Mouse (Mus musculus) heart, embryonic 16.5 days (tissue): Measurements from ENCODE around the gene Gm5617. TPM values are rescaled to one million over a fixed set of nuclear protein-coding genes. Genes with fewer than 3 reads are reported as not detected.

ENCODE experiments used
- ATAC-seq: fragments of 200-750 bp; cut with Nextera tagmentation; replicated peaks from 2 replicates; pipeline ENCODE4 v1.8.0; 2017; ENCODE audit warnings: moderate number of reproducible peaks; ENCODE audit not compliant: insufficient read depth, low FRiP score; ENCODE audit errors: extremely low read depth
- H3K27ac ChIP-seq: fragments of 300-500 bp; sonication (generic); 2 replicates; pipeline ENCODE4 v1.5.1; 2014; ENCODE audit warnings: mild to moderate bottlenecking, low read length, control low read depth, moderate library complexity
- H3K27me3 ChIP-seq: fragments of 300-500 bp; sonication (generic); 2 replicates; pipeline ENCODE4 v1.6.1; 2014; ENCODE audit warnings: low read length, mixed read lengths; ENCODE audit not compliant: control insufficient read depth, insufficient read depth
- H3K36me3 ChIP-seq: fragments of 300-500 bp; sonication (generic); 2 replicates; pipeline ENCODE4 v1.6.1; 2014; ENCODE audit not compliant: control insufficient read depth, insufficient read depth
- H3K4me1 ChIP-seq: fragments of 300-500 bp; sonication (generic); 2 replicates; pipeline ENCODE4 v1.6.1; 2014; ENCODE audit warnings: low read length, mixed read lengths; ENCODE audit not compliant: control insufficient read depth, insufficient read depth
- H3K4me2 ChIP-seq: fragments of 300-500 bp; sonication (generic); 2 replicates; pipeline ENCODE4 v1.6.1; 2014; ENCODE audit warnings: low read depth, mild to moderate bottlenecking, control low read depth, low read length
- H3K4me3 ChIP-seq: fragments of 300-500 bp; sonication (generic); 2 replicates; pipeline ENCODE4 v1.5.1; 2014; ENCODE audit warnings: mild to moderate bottlenecking, control low read depth, low read length
- H3K9ac ChIP-seq: fragments of 300-500 bp; sonication (generic); 2 replicates; pipeline ENCODE4 v1.6.1; 2014; ENCODE audit warnings: low read length, control low read depth
- H3K9me3 ChIP-seq: fragments of 300-500 bp; sonication (generic); replicated peaks from 2 replicates; pipeline ENCODE4 v1.6.1; 2016; ENCODE audit warnings: low read length; ENCODE audit not compliant: control insufficient read depth
- WGBS: fragments of 180-500 bp; shearing (Covaris S2); extraction: QIAGEN DNeasy Blood & Tissue Kit; methylation state at CpG from one replicate; pipeline ENCODE4 v1.1.7; 2014; 5-methylcytosine and 5-hydroxymethylcytosine counted together
- polyA plus RNA-seq: library from polyadenylated mRNA; unstranded; fragments of >200 nt; fragmentation: Nextera tagmentation; extraction: Ambion mirVana; gene quantifications from 2 replicates; pipeline ENCODE4 v1.2.1, GENCODE M21; 2015

Gm5617 gene
- polyA plus RNA-seq, 1 experiment from 2014 or later: 32.3 TPM

DNA sequence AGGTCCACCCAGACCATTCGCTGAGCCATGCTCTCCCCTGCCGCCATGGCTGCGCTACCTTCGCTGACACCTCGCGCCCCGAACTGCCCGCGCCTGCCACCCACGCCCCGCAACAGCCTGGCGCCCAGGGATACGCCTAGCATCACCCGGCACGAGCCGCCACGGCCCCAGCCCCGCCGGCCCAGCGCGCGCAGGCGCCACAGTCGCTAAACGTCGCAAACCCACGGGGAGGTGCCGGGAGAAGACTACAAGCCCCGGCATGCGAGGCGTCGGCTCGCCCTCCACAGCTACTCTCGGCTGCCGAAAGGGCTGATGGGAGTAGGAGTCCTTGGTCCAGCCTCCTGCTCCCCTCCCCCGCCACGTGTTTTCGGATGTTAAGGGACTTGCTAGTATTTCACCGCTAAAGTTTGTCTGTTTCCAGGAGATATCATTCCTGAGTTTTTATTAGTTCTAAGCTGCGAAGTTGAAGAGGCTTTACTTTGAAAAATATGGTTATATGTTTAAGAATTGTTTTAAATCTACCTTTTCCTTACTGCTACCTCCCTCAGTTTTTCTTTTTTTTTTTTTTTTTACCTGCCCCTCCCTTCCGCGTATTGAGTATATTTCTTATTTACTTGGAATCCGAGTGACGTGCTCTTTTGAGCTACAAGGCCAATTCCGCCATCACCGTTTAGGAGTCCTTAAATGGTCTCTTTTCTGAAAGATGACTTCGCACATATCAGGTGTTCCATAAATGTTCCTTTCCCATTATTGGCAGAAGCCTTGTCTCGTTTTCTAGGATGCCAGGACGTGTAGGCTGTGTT lies 14.6 kb upstream of the Gm5617 start, which contains the start of gene Rexo2:
Gene Rexo2 (minus strand): TSS at position 213 of the 803 bp plus-strand sequence.
- peak; percentile 99 for ATAC-seq
- peak within 1 kb of the TSS; percentile 96 for H3K4me2 ChIP-seq
- H3K9ac ChIP-seq: peak within 1 kb of the TSS; percentile 79
- peak within 1 kb of the TSS; percentile 82 for H3K4me3 ChIP-seq
- H3K27ac ChIP-seq: peak within 1 kb of the TSS; percentile 19
- under 1% methylated on average over 49 of the region's 49 CpGs for WGBS
- peaks cover 10% of the 10 kb centered on the region for H3K36me3 ChIP-seq
- no peaks in the 10 kb centered on the region for H3K27me3 ChIP-seq
- H3K9me3 ChIP-seq: no peaks in the 10 kb centered on the region
- peaks cover 11% of the 10 kb centered on the region; the same call in 1 of the 2 replicates for H3K4me1 ChIP-seq

GRCm38 (mm10) chr9:48481214-48482134 lies 13.8 kb upstream of the Gm5617 start:
- Histone ChIP-seq H3K4me2 (peak overlapping the region; percentile 96), H3K27ac (no peak overlapping the region; the same call in 1 of the 2 replicates), H3K4me3 (peak overlapping the region; percentile 82), H3K36me3 (peaks cover 10% of the 10 kb centered on the region), H3K4me1 (peaks cover 11% of the 10 kb centered on the region; the same call in 1 of the 2 replicates), H3K9me3 (no peaks in the 10 kb centered on the region), H3K9ac (peak overlapping the region; percentile 64), H3K27me3 (no peaks in the 10 kb centered on the region)
- ATAC-seq: no peak
- WGBS: 25% methylated on average over 20 of the region's 20 CpGs

DNA sequence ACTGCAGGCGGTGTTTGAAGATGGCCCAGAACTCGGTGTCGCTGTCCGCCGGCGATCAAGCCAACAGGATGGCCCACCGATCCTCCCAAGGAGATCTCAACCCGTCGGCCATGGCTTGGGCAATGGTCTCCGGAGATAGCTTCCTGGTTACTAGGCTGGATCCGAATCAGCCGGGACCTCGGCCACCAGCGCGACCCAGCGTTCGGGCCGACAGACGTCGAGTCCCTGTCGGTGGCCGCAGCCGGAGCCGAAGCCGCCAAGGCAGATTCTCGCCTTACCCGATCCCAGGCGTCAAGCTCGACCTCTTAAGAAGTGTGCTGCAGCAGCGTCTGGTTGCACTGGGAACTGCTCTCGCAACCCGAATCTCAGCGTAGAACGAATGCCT lies 298 bp downstream of the Gm5617 start:
- WGBS: 5% methylated on average over 34 of the region's 34 CpGs
- Histone ChIP-seq H3K36me3 (peaks cover 25% of the 10 kb centered on the region), H3K4me3 (peak overlapping the region; percentile 96), H3K27me3 (no peaks in the 10 kb centered on the region), H3K4me1 (peaks cover 15% of the 10 kb centered on the region), H3K27ac (peak overlapping the region; percentile 84), H3K9me3 (no peaks in the 10 kb centered on the region; the same call in none of the 2 replicates), H3K4me2 (peak overlapping the region; percentile 85), H3K9ac (peak overlapping the region; percentile 98)
- peak; percentile 43 for ATAC-seq

GRCm38 (mm10) chr9:48501192-48501591 lies 6.0 kb downstream of the Gm5617 start:
- Histone ChIP-seq H3K4me1 (peaks cover under 1% of the 10 kb centered on the region; the same call in 1 of the 2 replicates), H3K36me3 (no peaks in the 10 kb centered on the region), H3K4me2 (no peak overlapping the region), H3K27ac (no peak overlapping the region), H3K27me3 (no peaks in the 10 kb centered on the region), H3K9me3 (no peaks in the 10 kb centered on the region; the same call in none of the 2 replicates), H3K4me3 (no peak overlapping the region), H3K9ac (no peak overlapping the region)
- 78% methylated on average over 7 of the region's 7 CpGs for WGBS
- no peak for ATAC-seq

- H3K4me2 ChIP-seq: no peak overlapping the region
- no peaks in the 10 kb centered on the region for H3K36me3 ChIP-seq
- H3K27ac ChIP-seq: no peak overlapping the region
- H3K9ac ChIP-seq: no peak overlapping the region
- no peak for ATAC-seq
- H3K4me1 ChIP-seq: no peaks in the 10 kb centered on the region
- H3K4me3 ChIP-seq: no peak overlapping the region
- H3K27me3 ChIP-seq: no peaks in the 10 kb centered on the region
- WGBS: 66% methylated on average over 2 of the region's 2 CpGs
- H3K9me3 ChIP-seq: no peaks in the 10 kb centered on the region
These were observed 7.8 kb downstream of the Gm5617 start for GRCm38 (mm10) chr9:48503001-48503400.

- no peak for ATAC-seq
- Histone ChIP-seq H3K27me3 (no peaks in the 10 kb centered on the region), H3K4me3 (no peak overlapping the region), H3K9me3 (no peaks in the 10 kb centered on the region), H3K36me3 (no peaks in the 10 kb centered on the region), H3K4me1 (no peaks in the 10 kb centered on the region), H3K9ac (no peak overlapping the region), H3K4me2 (no peak overlapping the region), H3K27ac (no peak overlapping the region)
- 52% methylated on average over 8 of the region's 8 CpGs for WGBS
These were observed 9.6 kb downstream of the Gm5617 start for GRCm38 (mm10) chr9:48504741-48505365.

GRCm38 (mm10) chr9:48510134-48510533 lies 14.9 kb downstream of the Gm5617 start:
- H3K4me3 ChIP-seq: no peak overlapping the region
- WGBS: 79% methylated on average over 5 of the region's 5 CpGs
- no peaks in the 10 kb centered on the region for H3K36me3 ChIP-seq
- no peaks in the 10 kb centered on the region for H3K9me3 ChIP-seq
- no peaks in the 10 kb centered on the region; the same call in 1 of the 2 replicates for H3K4me1 ChIP-seq
- H3K4me2 ChIP-seq: no peak overlapping the region
- no peaks in the 10 kb centered on the region for H3K27me3 ChIP-seq
- no peak overlapping the region for H3K9ac ChIP-seq
- no peak overlapping the region for H3K27ac ChIP-seq
- ATAC-seq: no peak

- H3K27ac ChIP-seq: peak overlapping the region; percentile 92
- WGBS: 25% methylated on average over 1 of the region's 1 CpGs
- ATAC-seq: peak; percentile 94
These were observed 20.1 kb downstream of the Gm5617 start for GRCm38 (mm10) chr9:48515332-48515731.

More at GRCm38 (mm10) chr9:48515332-48515731, 20.1 kb downstream of the Gm5617 start:
- no peaks in the 10 kb centered on the region for H3K9me3 ChIP-seq
- no peak overlapping the region for H3K9ac ChIP-seq
- H3K36me3 ChIP-seq: no peaks in the 10 kb centered on the region
- peaks cover 10% of the 10 kb centered on the region for H3K4me1 ChIP-seq
- H3K27me3 ChIP-seq: no peaks in the 10 kb centered on the region
- H3K4me2 ChIP-seq: peak overlapping the region; percentile 34; the same call in 1 of the 2 replicates
- no peak overlapping the region for H3K4me3 ChIP-seq
